Mouse (Mus musculus): ENCODE data around the gene P2rx7.

DNA sequence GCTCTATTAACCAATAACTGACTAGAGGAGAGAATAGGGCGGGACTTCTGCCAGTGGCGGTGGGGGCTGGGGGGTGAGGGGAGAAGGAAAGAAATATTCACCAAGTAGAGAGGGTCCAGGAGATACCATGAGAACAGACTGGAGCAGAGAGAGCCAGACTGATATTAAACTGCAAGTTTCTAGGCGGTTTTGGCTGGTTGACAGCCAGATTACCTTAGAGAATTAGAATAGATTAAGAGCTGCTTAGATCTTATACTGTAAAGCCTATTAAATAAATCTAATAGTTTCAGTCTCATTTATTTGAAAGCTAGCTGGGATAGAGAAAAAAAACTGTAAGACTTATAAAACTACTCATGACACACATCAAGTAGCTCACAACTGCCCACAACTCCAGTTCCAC lies 61.5 kb downstream of the P2rx7 start:
- TF ChIP-seq CHD2 (IDR thresholded peaks at IDR 0.05; ENCODE audit: low read depth, low read length) = no peak
- TF ChIP-seq MAFK (IDR thresholded peaks at IDR 0.05; ENCODE audit: insufficient read depth, low read depth, low read length) = no peak
- no peak for TF ChIP-seq ZC3H11A (IDR thresholded peaks at IDR 0.05; ENCODE audit: borderline replicate concordance, low read depth, low read length)
- TF ChIP-seq HCFC1 (IDR thresholded peaks at IDR 0.05; ENCODE audit: borderline replicate concordance, insufficient read depth, low read length) = no peak
